Mouse (Mus musculus) left cerebral cortex, postnatal 4 days (tissue): ENCODE data around the gene Ndufaf8. TPM values are rescaled to one million over a fixed set of nuclear protein-coding genes. Genes with fewer than 3 reads are reported as not detected.

ENCODE experiments used
- DNase-seq: peaks from one replicate; pipeline ENCODE4 v3.0.0-alpha.2; 2022
- intact Hi-C: fragments of 180-260 bp; cut with DNase I; formaldehyde crosslinking; loops from one replicate; pipeline ENCODE4 v1.15.1; 2025
- microRNA-seq: library from miRNA; unstranded; fragments of <30 nt; microRNA quantifications from one replicate; pipeline ENCODE4 v1.2.0, GENCODE M21; 2022
- total RNA-seq, 2 experiments: library from RNA; stranded (reverse); gene quantifications; 2 replicates each; pipeline ENCODE4 v1.2.3; 2021

Ndufaf8 gene
- total RNA-seq, 2 experiments from 2014 or later, result 27.9 to 29.6 TPM

DNA sequence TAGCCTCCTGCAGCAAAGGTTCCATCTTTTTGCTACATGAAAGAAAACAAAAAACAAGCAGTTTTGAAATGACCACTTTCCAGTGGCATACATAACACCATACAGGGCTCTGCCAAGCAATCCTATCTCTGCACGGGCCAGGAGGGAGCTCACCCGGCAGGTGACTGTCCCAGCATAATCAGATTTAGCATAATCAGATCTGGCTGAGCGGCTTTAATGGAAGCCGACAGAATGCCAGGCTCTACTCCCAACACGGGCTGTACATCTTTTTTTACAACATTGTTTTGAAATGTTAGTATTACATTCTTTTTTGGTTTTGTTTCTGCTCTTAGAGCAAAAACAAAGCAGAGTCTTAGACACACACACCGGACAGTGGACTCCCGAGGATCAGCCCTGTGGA, 30.6 kb downstream of the Ndufaf8 start:
- intact Hi-C loops, result no loop called here
- DNase-seq, result no peak

GRCm38 (mm10) chr11:120134148-120134547, 35.4 kb downstream of the Ndufaf8 start:
- intact Hi-C loops, result no loop called here
- no peak for DNase-seq

DNA sequence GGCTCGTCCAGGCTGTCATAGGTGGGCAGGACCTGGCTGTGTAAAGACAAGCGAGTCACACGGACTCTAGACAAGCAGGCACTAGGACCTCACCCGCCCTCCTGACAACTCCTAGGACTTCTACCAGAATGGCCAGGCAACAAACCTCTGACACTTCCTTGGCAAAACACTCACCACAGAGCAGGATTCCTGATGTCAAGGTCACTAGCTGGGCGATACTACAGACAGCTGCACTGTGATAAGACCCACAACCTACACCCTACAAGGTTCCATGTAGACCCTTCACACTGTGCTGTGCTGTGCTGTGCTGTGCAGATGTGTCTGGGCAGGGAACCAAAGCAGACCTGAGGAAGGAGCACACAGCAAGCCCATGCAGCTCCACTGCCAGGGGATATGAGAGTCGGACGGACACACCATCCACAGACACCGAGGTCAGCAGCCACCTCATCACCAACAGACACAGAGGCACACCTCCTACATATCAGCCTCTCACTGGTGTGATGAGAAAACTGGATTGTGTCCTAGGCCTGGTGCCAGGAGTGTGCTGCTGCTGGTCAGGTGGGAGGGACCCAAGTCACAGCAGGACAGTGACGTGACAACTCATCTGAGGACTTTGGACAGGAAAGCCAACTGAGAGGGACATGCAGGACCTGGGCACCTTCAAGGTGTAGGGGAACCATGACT, 36.3 kb downstream of the Ndufaf8 start:
- intact Hi-C loops, result no loop called here
- no peak for DNase-seq

- DNase-seq, result no peak
- intact Hi-C loops, result no loop called here
These were observed 37.5 kb downstream of the Ndufaf8 start for GRCm38 (mm10) chr11:120136195-120136594.

DNA sequence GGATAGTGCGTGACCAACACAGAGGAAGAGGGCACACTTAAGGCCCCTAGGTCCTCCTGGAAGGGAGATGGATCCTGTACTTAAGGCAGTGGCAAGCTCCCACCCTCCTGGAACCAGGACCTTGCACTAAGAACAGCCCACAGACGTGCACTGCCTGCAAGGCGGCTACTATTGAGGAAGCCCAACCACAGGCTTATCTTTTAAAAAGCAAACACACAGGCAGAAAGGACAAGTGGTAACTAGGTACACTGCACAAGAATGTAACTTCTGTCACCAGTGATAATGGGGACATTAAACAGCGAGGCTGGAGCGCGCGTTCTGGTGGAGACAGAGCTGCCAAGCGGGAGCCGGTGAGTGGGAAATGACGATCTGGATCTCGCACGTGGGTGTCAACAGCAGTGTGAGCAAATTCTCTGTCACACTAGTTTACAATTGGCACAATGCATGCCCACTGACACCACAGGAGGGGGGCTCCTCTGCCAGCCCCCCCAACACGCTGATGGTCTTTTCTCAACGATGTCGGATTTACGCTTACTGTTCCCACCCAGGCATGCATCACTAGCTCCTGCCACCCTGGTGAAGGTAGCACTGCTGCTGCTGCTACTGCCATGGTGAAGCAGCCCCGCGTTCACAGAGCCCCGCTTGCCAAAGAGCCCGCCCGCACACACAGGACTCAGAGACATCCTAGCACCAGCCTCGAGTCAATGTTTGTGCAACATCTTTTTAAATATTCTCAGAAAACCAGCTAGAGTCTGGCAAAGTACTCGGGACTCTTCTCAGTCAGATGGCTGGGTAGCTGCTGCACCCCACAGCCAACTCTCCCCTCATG, 38.3 kb downstream of the Ndufaf8 start:
- intact Hi-C loops, result no loop called here
- DNase-seq, result no peak

- intact Hi-C loops, result no loop called here
- DNase-seq, result no peak
These were observed 38.9 kb downstream of the Ndufaf8 start for GRCm38 (mm10) chr11:120137625-120138004.

DNA sequence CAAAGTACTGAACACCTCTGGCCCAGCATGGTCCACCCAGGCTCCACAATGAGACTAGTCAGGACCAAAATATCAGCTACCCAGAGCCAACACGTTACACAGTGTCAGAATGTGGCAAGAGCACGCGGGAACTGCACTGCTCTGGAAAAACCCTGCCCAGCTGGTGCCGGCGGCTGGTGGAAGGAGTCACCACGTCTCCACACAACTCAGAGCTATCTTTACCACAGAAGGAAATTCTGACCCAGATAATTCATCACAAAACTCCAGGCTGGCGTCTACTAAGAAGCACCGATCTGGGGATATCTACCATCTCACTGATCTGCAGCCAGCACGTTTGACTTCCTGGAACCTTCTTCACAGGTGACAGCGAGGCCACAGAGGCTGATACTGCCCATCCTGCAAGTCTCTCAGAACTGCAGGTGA, 40.6 kb downstream of the Ndufaf8 start:
- DNase-seq, result no peak
- intact Hi-C loops, result no loop called here

DNA sequence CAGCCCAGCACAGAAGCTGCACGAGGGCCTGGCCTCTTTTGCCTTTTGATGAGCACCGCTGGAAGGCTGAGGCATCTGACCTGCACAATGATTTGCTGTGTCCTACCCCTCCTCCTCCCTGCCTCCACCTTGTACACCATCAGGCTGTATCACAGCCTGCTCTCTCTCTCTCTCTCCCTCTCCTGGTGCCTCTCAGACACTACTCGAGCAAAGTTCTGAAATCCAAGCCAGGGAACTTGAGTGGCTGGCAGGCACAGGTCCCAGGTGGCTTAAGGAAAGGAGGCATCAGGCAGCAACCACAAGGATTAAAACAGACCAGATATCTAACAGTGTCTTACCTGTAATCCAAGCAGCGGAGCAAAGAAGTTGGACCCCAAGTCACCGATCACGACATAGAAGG, 41.5 kb downstream of the Ndufaf8 start:
- intact Hi-C loops, result no loop called here
- no peak for DNase-seq

- intact Hi-C loops, result no loop called here
- DNase-seq, result peak; percentile 32
These were observed 43.9 kb downstream of the Ndufaf8 start for GRCm38 (mm10) chr11:120142601-120143051.

- no peak for DNase-seq
- intact Hi-C loops, result no loop called here
These were observed 45.2 kb downstream of the Ndufaf8 start for GRCm38 (mm10) chr11:120143708-120144497.

GRCm38 (mm10) chr11:120148201-120148855, 49.6 kb downstream of the Ndufaf8 start:
- intact Hi-C loops, result no loop called here
- DNase-seq, result no peak

DNA sequence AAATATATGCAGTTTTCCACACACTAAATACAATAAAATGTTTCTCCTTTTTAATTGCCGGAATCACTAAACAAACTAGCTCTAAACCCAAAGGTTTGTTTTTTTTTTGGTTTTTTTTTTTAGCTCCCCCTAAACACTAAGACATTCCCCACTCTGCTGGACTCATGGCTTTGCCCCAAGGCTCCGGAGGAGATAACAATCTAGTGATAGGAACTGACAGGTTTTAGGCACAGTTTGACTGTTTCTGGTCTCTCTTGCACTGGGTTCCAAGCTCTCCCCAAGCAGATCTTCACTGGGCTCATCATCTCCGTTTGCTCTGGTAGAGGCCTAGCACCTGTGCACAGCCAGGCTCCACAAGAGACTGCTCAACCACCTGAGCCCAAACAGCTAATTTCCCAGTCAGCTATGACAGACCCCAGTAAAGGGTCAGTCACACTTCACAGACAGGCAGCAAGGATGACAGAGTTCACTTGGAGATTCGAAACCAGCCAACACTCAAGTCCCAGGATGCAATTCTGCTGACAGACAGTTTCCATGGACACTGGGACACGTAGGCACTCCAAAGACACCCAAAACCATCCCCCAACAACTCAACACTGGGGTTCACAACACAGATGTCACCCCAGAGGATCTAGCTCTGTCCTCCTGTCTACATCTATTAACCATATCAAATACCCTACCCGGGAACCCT, 50.9 kb downstream of the Ndufaf8 start:
- intact Hi-C loops, result no loop called here
- DNase-seq, result no peak

Small RNA genes within 50 kb of the gene (microRNA-seq; reads per million reads assigned to microRNA genes)
- gene Gm25948, result not detected

Other genes starting within 250 kb of the Ndufaf8 start
- 10 to 100 TPM; 43.2 to 48.2 TPM for gene Chmp6, start 185.5 kb upstream of the Ndufaf8 start, total RNA-seq
- 10 to 100 TPM; 71.7 to 72.2 TPM for gene Baiap2, start 156.2 kb upstream of the Ndufaf8 start, total RNA-seq
- gene Aatk, start 51.8 kb upstream of the Ndufaf8 start, total RNA-seq, result 100 to 1,000 TPM; 111 to 114 TPM
- gene Cep131, start 12.1 kb upstream of the Ndufaf8 start, total RNA-seq, result 10 to 100 TPM; 49.8 to 53.8 TPM
- 10 to 100 TPM; 18.9 to 19.5 TPM for gene Tepsin, start 197 bp upstream of the Ndufaf8 start, total RNA-seq
- 100 to 1,000 TPM; 113 to 119 TPM for gene Slc38a10, start 52.4 kb downstream of the Ndufaf8 start, total RNA-seq
- gene Bahcc1, start 134.0 kb downstream of the Ndufaf8 start, total RNA-seq, result 10 to 100 TPM; 36.5 to 39.5 TPM
- 1,000 to 10,000 TPM; 3,514 to 3,537 TPM for gene Actg1, start 249.6 kb downstream of the Ndufaf8 start, total RNA-seq